Mouse (Mus musculus) gonadal fat pad, adult 2 months (tissue): Measurements from ENCODE around the gene Hipk2. TPM values are rescaled to one million over a fixed set of nuclear protein-coding genes. Genes with fewer than 3 reads are reported as not detected.

Experiments used
- DNase-seq: peaks from one replicate; pipeline ENCODE4 v3.0.0-alpha.2; 2012; ENCODE audit warnings: low read depth
- polyA plus RNA-seq: library from polyadenylated mRNA; depleted of rRNA; stranded (reverse); fragments of >200 nt; gene quantifications from 2 replicates; pipeline ENCODE4 v1.2.3, GENCODE M21; 2012

The Hipk2 gene
- polyA plus RNA-seq, 1 experiment = 48.4 TPM

- DNase-seq = no peak
Measured at GRCm38 (mm10) chr6:38829452-38829851, 46.5 kb downstream of the Hipk2 start.

GRCm38 (mm10) chr6:38828211-38828610 lies 47.8 kb downstream of the Hipk2 start:
- DNase-seq = no peak

- no peak for DNase-seq
Measured at GRCm38 (mm10) chr6:38827435-38827834, 48.5 kb downstream of the Hipk2 start.

- DNase-seq = no peak
Measured at GRCm38 (mm10) chr6:38826857-38827256, 49.1 kb downstream of the Hipk2 start.

- no peak for DNase-seq
Measured at GRCm38 (mm10) chr6:38825886-38826285, 50.1 kb downstream of the Hipk2 start.

- no peak for DNase-seq
Measured at GRCm38 (mm10) chr6:38823827-38824226, 52.1 kb downstream of the Hipk2 start.

GRCm38 (mm10) chr6:38823164-38823563 lies 52.8 kb downstream of the Hipk2 start:
- no peak for DNase-seq

GRCm38 (mm10) chr6:38821686-38822085 lies 54.3 kb downstream of the Hipk2 start:
- DNase-seq = no peak

GRCm38 (mm10) chr6:38820862-38821261 lies 55.1 kb downstream of the Hipk2 start:
- no peak for DNase-seq

GRCm38 (mm10) chr6:38816216-38816615 lies 59.7 kb downstream of the Hipk2 start:
- DNase-seq = no peak

GRCm38 (mm10) chr6:38815582-38815981 lies 60.4 kb downstream of the Hipk2 start:
- no peak for DNase-seq

- no peak for DNase-seq
Measured at GRCm38 (mm10) chr6:38814690-38815089, 61.3 kb downstream of the Hipk2 start.

- DNase-seq = peak; percentile 59
Measured at GRCm38 (mm10) chr6:38811459-38812145, 64.4 kb downstream of the Hipk2 start.

GRCm38 (mm10) chr6:38810121-38810475 lies 65.9 kb downstream of the Hipk2 start:
- DNase-seq = no peak

GRCm38 (mm10) chr6:38809396-38810120 lies 66.4 kb downstream of the Hipk2 start:
- no peak for DNase-seq

GRCm38 (mm10) chr6:38808317-38808716 lies 67.6 kb downstream of the Hipk2 start:
- peak; percentile 85 for DNase-seq

GRCm38 (mm10) chr6:38806963-38807445 lies 69.0 kb downstream of the Hipk2 start:
- DNase-seq = no peak

GRCm38 (mm10) chr6:38805612-38806011 lies 70.4 kb downstream of the Hipk2 start:
- no peak for DNase-seq

GRCm38 (mm10) chr6:38801252-38801651 lies 74.7 kb downstream of the Hipk2 start:
- DNase-seq = no peak

- no peak for DNase-seq
Measured at GRCm38 (mm10) chr6:38797548-38797947, 78.4 kb downstream of the Hipk2 start.

GRCm38 (mm10) chr6:38796993-38797392 lies 79.0 kb downstream of the Hipk2 start:
- DNase-seq = no peak

GRCm38 (mm10) chr6:38796388-38796787 lies 79.6 kb downstream of the Hipk2 start:
- DNase-seq = no peak

GRCm38 (mm10) chr6:38795096-38795816 lies 80.7 kb downstream of the Hipk2 start:
- no peak for DNase-seq
